Mouse (Mus musculus) neutrophil, adult 83 days (primary cell): Measurements from ENCODE around the gene Olfr571. TPM values are rescaled to one million over a fixed set of nuclear protein-coding genes. Genes with fewer than 3 reads are reported as not detected.

Source experiments
- total RNA-seq, 2 experiments: library from RNA; stranded (reverse); gene quantifications; one replicate each; pipeline ENCODE4 v1.2.4; 2023

Olfr571 gene
- total RNA-seq, result not detected

GRCm38 (mm10) chr7:102917032-102917875, at the start of gene Olfr571:
TSS of gene Olfr571 (minus strand) at chr7:102917536.

GRCm38 (mm10) chr7:102962360-102962759, 45.0 kb upstream of the Olfr571 start, which contains the start of gene Olfr576:
TSS of gene Olfr576 (plus strand) at chr7:102962660.

GRCm38 (mm10) chr7:102958593-102958992, 41.3 kb upstream of the Olfr571 start, which contains the start of gene Olfr575:
TSS of gene Olfr575 (minus strand) at chr7:102958775.

DNA sequence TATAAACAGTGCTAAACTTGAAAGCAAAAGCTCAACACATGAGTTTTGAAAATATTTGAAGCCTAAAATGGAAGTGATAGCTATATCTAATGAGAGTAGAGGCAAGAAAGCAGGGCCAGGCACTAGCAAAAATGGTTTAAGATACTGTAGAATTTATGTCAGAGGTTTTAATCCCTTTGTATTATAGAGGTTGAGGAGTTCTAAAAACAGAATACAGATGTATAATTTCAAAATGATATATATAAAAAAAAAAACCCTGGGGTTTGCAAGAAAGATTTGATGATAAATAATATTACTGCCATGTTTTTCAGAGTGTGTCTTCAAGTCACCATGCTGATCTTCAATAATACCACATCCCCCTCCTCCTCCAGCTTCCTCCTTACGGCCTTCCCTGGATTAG, 30.8 kb upstream of the Olfr571 start, which contains the start of gene Olfr574:
Gene Olfr574 (plus strand): TSS at position 301 of the 400 bp plus-strand sequence.

DNA sequence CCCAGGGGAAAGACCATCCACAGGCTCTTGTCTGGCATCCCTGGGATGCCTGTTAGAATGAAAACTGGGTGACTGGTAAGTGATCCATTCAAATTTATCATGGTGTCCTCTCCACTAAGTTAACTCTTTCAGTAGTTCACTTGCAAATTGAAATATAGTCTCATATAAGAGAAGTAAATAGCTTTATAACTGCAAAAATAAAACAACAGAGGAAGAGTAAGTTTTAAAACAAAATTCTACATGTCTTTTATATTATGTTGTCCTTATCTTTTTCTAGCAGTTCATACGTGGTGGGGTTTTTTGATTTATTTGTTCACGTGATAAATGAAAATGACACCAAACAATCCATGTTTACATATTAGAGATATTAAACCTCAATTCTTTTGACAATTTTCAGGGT, 25.1 kb upstream of the Olfr571 start, which contains the start of gene Olfr573-ps1:
Gene Olfr573-ps1 (minus strand): TSS at position 101 of the 400 bp plus-strand sequence.

DNA sequence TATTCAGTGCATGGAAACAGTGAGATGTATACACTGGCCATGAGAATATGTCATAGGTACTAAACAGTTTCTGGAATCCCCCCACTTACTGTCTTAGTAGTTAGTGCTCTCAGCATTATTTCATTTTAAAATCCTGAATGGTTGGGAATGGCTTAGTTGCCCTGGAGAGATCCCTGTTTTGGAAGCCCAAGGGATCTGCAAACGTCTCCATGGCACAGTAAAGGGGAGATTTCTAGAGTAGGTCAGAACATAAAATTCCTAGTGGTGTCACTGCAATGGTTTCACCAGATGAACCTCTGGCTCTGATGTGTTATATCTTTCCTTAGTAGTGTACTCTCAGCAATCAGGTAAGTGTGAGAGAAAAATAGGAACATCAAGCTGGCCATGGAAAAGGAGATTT, 6.8 kb upstream of the Olfr571 start, which contains the start of gene Olfr572:
Gene Olfr572 (plus strand): TSS at position 301 of the 400 bp plus-strand sequence.

GRCm38 (mm10) chr7:102890782-102891181, 26.6 kb downstream of the Olfr571 start, which contains the start of gene Olfr569:
TSS of gene Olfr569 (minus strand) at chr7:102890882.

DNA sequence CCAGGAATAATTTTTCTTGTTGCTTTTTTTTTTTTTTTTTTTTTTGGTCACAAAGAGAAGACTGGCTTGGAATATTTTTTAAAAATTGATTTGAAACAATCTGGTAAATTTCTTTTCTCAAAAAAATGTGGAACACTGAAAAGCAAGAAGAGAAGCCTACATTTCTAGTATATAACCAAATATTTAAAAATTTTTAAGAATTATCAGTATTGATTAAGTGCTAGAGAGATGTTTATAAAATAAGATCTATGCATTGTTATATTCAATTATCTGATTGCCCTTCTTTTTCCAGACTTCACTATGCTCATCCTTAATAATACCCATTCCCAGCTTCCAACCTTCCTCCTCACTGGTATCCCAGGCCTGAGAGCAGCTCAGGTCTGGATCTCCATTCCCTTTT, 40.5 kb downstream of the Olfr571 start, which contains the start of gene Olfr568:
Gene Olfr568 (plus strand): TSS at position 301 of the 400 bp plus-strand sequence.

DNA sequence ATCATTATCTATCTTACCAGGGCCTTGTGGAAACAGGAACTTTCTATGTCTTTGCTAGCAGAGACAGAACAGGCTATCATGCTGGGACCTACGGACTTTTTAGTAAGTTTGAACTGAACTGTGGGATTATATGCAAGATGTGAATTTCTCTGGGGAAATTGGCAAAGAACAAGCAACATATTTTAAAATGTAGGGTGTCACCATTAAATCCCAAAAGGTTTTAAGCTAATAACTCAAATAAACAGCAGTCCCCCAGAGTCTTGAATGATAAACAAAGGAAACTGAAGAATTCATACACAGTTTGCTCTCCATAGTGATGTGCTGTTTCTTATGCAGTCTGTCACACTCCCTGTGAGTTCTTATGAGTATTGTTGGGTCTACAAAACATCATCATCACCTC, 58.7 kb downstream of the Olfr571 start, which contains the start of gene Olfr566:
Gene Olfr566 (minus strand): TSS at position 101 of the 400 bp plus-strand sequence.

Other genes starting within 250 kb of the Olfr571 start
- gene Trim68, start 230.2 kb downstream of the Olfr571 start, total RNA-seq, result 1 to 10 TPM; 1.0 to 2.8 TPM
- not detected for gene Olfr557, start 221.6 kb downstream of the Olfr571 start, total RNA-seq
- gene Olfr558, start 215.3 kb downstream of the Olfr571 start, total RNA-seq, result not detected
- gene Olfr33, start 198.5 kb downstream of the Olfr571 start, total RNA-seq, result not detected
- gene Olfr559, start 190.0 kb downstream of the Olfr571 start, total RNA-seq, result not detected
- gene Olfr560, start 158.2 kb downstream of the Olfr571 start, total RNA-seq, result not detected
- gene Olfr78, start 158.1 kb downstream of the Olfr571 start, total RNA-seq, result not detected
- gene Olfr561, start 146.3 kb downstream of the Olfr571 start, total RNA-seq, result not detected
- not detected for gene Olfr564, start 114.1 kb downstream of the Olfr571 start, total RNA-seq
- not detected for gene Olfr566, start 58.8 kb downstream of the Olfr571 start, total RNA-seq
- gene Olfr568, start 40.4 kb downstream of the Olfr571 start, total RNA-seq, result not detected
- gene Olfr569, start 26.7 kb downstream of the Olfr571 start, total RNA-seq, result not detected
- gene Olfr570, start 23.0 kb downstream of the Olfr571 start, total RNA-seq, result not detected
- gene Olfr572, start 6.9 kb upstream of the Olfr571 start, total RNA-seq, result not detected
- gene Olfr573-ps1, start 25.0 kb upstream of the Olfr571 start, total RNA-seq, result not detected
- not detected for gene Olfr574, start 30.9 kb upstream of the Olfr571 start, total RNA-seq
- not detected for gene Olfr575, start 41.2 kb upstream of the Olfr571 start, total RNA-seq
- not detected for gene Olfr576, start 45.1 kb upstream of the Olfr571 start, total RNA-seq
- not detected for gene Olfr577, start 58.4 kb upstream of the Olfr571 start, total RNA-seq
- gene Olfr578, start 71.8 kb upstream of the Olfr571 start, total RNA-seq, result not detected
- gene Olfr582, start 120.5 kb upstream of the Olfr571 start, total RNA-seq, result not detected
- not detected for gene Olfr583, start 133.8 kb upstream of the Olfr571 start, total RNA-seq
- not detected for gene Olfr584, start 164.3 kb upstream of the Olfr571 start, total RNA-seq
- not detected for gene Olfr585, start 180.2 kb upstream of the Olfr571 start, total RNA-seq
- gene Olfr586, start 208.1 kb upstream of the Olfr571 start, total RNA-seq, result not detected
- gene Olfr588-ps1, start 223.3 kb upstream of the Olfr571 start, total RNA-seq, result not detected
- gene Olfr589, start 238.8 kb upstream of the Olfr571 start, total RNA-seq, result not detected